Mouse (Mus musculus): ENCODE data around the gene Gm20422.
"Not testable (repeated sequence)": the region's sequence is repeated elsewhere in the genome, so short reads cannot be mapped to it uniquely, and the experiment has no call there.

Gene Gm20422

GRCm38 (mm10) chr8:69791415-69792068 lies 16.9 kb upstream of the Gm20422 start:
- DNase-seq: peak; percentile 21

- peak; percentile 92 for DNase-seq
Observed at GRCm38 (mm10) chr8:69790773-69791367, 16.2 kb upstream of the Gm20422 start, which contains the start of the genes Atp13a1 and Zfp866. Gene Atp13a1, plus strand, starts transcription at chr8:69791163. Gene Zfp866, minus strand, starts transcription at chr8:69791178.

GRCm38 (mm10) chr8:69790364-69790763 lies 15.7 kb upstream of the Gm20422 start:
- peak; percentile 2 for DNase-seq

- DNase-seq: peak; percentile 0
Observed at GRCm38 (mm10) chr8:69789731-69790130, 15.0 kb upstream of the Gm20422 start.

GRCm38 (mm10) chr8:69789105-69789504 lies 14.4 kb upstream of the Gm20422 start:
- peak; percentile 0 for DNase-seq

GRCm38 (mm10) chr8:69777111-69777510 lies 2.4 kb upstream of the Gm20422 start:
- DNase-seq: peak; percentile 1

- peak; percentile 4 for DNase-seq
Observed at GRCm38 (mm10) chr8:69775149-69775534, 456 bp upstream of the Gm20422 start.

- peak; percentile 0 for DNase-seq
Observed at GRCm38 (mm10) chr8:69772106-69772505, 2.6 kb downstream of the Gm20422 start.

GRCm38 (mm10) chr8:69771221-69771620 lies 3.5 kb downstream of the Gm20422 start:
- DNase-seq: no peak

- no peak for DNase-seq
Observed at GRCm38 (mm10) chr8:69761814-69762445, 12.8 kb downstream of the Gm20422 start.

GRCm38 (mm10) chr8:69758316-69758715 lies 16.4 kb downstream of the Gm20422 start:
- no peak for DNase-seq

- DNase-seq: no peak
Observed at GRCm38 (mm10) chr8:69752437-69752836, 22.2 kb downstream of the Gm20422 start.

- DNase-seq: peak; percentile 96
Observed at GRCm38 (mm10) chr8:69749544-69750454, 24.9 kb downstream of the Gm20422 start, which contains the start of gene Zfp963. Gene Zfp963, minus strand, starts transcription at chr8:69749970.

GRCm38 (mm10) chr8:69741231-69741630 lies 33.5 kb downstream of the Gm20422 start:
- DNase-seq: no peak

- DNase-seq: no peak
Observed at GRCm38 (mm10) chr8:69740763-69741162, 33.9 kb downstream of the Gm20422 start.

- no peak for DNase-seq
Observed at GRCm38 (mm10) chr8:69735495-69735894, 39.2 kb downstream of the Gm20422 start.

- DNase-seq: no peak
Observed at GRCm38 (mm10) chr8:69717232-69717580, 57.5 kb downstream of the Gm20422 start.

- DNase-seq: peak; percentile 97
Observed at GRCm38 (mm10) chr8:69716403-69717231, 58.1 kb downstream of the Gm20422 start.

GRCm38 (mm10) chr8:69715366-69715765 lies 59.3 kb downstream of the Gm20422 start:
- DNase-seq: no peak

- no peak for DNase-seq
Observed at GRCm38 (mm10) chr8:69713516-69713915, 61.2 kb downstream of the Gm20422 start.

GRCm38 (mm10) chr8:69710624-69711023 lies 64.1 kb downstream of the Gm20422 start, which contains the start of gene Zfp869:
Gene Zfp869, minus strand, starts transcription at chr8:69710724.
- not testable (repeated sequence) for DNase-seq

- no peak for DNase-seq
Observed at GRCm38 (mm10) chr8:69701810-69702209, 72.9 kb downstream of the Gm20422 start.
